Mouse (Mus musculus): ENCODE results near the gene Six3. TPM values are rescaled to one million over a fixed set of nuclear protein-coding genes. Genes with fewer than 3 reads are reported as not detected.
A peak's percentile ranks its signal among the peaks of the same experiment; 100 is the strongest.

Gene Six3
- not detected in 2 replicates for polyA plus RNA-seq (2015; fragmentation: Nextera tagmentation; extraction: Ambion mirVana)

DNA sequence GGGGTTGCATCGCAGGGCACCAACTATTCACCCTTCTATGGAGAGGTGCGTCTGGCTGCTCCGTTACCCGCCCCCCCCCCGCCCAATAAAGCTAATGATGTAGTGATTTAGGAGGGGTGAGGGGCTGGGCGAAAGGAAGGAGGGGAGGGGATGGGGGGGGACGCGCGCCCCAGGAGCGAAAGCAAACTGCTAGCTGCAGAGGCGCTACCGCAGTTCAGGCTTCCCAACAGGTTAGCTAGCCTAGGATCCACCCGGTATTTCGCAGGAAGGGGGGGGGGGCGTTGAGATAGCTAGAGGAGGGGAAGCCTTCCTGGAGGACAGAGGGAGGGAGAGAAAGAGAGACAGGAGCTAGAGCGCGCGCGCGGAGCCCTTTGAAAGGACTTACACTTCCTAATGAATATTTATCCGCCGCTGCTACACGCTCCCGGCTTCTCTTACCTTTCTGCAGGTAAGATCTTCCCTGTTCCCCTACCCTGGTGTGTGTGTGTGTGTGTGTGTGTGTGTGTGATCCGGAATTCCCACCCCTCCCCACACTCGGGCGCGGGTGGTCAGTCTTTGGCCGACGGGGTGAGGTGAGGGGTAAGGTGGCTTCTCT is at the start of gene Six3:
Six3 (plus strand) TSS at position 343 of the 595 bp plus-strand sequence.
- 4% methylated on average over 28 of the region's 30 CpGs for WGBS (ENCODE audit: insufficient replicate concordance)
- H3K9me3 ChIP-seq (replicated peaks): no peaks in the 10 kb centered on the region
- no peaks in the 10 kb centered on the region for H3K36me3 ChIP-seq
- DNase-seq (no peak), ATAC-seq (ENCODE audit: low read depth) (no peak)
- peaks cover 100% of the 10 kb centered on the region for H3K27me3 ChIP-seq
- no peak within 1 kb of the TSS for H3K4me2 ChIP-seq
- no peak within 1 kb of the TSS for H3K27ac ChIP-seq
- H3K9ac ChIP-seq: no peak within 1 kb of the TSS
- H3K4me1 ChIP-seq (replicated peaks): no peaks in the 10 kb centered on the region
- no peak within 1 kb of the TSS for H3K4me3 ChIP-seq (replicated peaks)

DNA sequence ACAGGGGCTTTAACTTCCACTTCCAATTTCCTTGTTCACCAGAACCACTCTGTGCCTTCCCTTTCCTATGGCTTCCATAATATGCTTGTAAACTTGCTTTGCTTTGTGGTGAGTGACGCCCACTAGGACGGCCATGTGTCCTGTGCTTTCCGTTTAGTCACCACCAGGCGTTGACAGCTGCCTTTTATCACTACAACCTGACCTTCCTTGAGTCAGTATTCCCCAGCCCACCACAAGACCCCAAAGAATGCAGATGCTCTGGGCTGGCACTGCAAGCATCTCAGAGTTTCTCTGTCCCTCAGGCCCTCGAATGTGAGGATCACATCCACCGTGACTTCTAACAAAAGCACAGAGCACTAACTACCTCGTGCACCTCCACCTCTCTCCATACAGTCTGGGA is 49.3 kb upstream of the Six3 start:
- Histone ChIP-seq H3K4me1 (replicated peaks) (no peaks in the 10 kb centered on the region), H3K9ac (no peak overlapping the region), H3K36me3 (no peaks in the 10 kb centered on the region), H3K4me3 (replicated peaks) (no peak overlapping the region), H3K27ac (no peak overlapping the region), H3K4me2 (no peak overlapping the region), H3K27me3 (no peaks in the 10 kb centered on the region; the same call in 1 of the 2 replicates), H3K9me3 (replicated peaks) (0 out of 2 replicates have a peak, but pooled peaks cover 3% of the 10 kb centered on the region)
- ATAC-seq (ENCODE audit: low read depth): no peak
- WGBS (ENCODE audit: insufficient replicate concordance): 40% methylated on average over 7 of the region's 7 CpGs
- DNase-seq: no peak

DNA sequence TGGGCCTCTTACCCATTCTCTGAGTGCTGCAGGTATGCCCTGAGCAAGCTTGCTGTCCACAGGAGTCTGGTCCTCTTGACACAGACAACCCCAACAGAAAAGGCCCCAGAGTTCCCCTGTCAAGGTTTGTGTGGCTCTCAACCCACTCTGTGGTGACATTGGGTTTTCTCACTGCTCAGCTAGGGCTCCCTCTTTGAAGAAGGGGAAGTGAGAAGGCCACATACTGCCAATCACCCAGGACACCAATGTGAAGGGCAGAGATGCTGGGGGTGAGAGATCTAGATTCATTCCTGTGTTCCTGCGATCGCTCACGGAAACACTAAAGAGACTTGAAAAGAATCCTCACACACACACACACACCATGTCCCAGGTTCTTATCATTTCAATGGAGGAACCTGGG is 39.4 kb upstream of the Six3 start:
- WGBS (ENCODE audit: insufficient replicate concordance): 49% methylated on average over 3 of the region's 3 CpGs
- DNase-seq (no peak), ATAC-seq (ENCODE audit: low read depth) (no peak)
- Histone ChIP-seq H3K4me2 (no peak overlapping the region), H3K27ac (no peak overlapping the region), H3K27me3 (0 out of 2 replicates have a peak, but pooled peaks cover 3% of the 10 kb centered on the region), H3K36me3 (no peaks in the 10 kb centered on the region), H3K4me1 (replicated peaks) (no peaks in the 10 kb centered on the region), H3K9me3 (replicated peaks) (no peaks in the 10 kb centered on the region), H3K9ac (no peak overlapping the region), H3K4me3 (replicated peaks) (no peak overlapping the region)

DNA sequence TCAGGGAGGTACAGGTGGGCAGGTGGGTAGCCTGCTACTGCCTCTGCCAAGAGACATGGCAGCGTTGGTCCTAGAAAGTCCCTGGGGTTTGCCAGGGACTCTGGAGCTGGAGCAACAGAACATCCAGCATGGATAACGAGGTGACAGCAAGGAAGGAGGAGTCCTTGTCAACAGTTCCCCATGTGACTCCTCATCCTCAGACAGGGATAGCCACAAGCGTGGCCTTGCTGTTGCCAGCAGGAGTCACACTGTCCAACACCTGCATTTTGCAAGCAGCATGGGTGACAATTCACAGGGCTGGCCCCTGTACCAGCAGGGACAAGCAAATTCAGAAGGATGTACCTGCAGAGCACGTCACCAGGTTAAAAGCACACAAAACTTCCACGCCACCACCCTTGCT is 35.1 kb upstream of the Six3 start:
- Histone ChIP-seq H3K4me1 (replicated peaks) (no peaks in the 10 kb centered on the region), H3K4me3 (replicated peaks) (no peak overlapping the region), H3K27me3 (0 out of 2 replicates have a peak, but pooled peaks cover 3% of the 10 kb centered on the region), H3K4me2 (no peak overlapping the region), H3K27ac (no peak overlapping the region), H3K36me3 (no peaks in the 10 kb centered on the region), H3K9ac (no peak overlapping the region), H3K9me3 (replicated peaks) (no peaks in the 10 kb centered on the region)
- DNase-seq: no peak
- no peak for ATAC-seq (ENCODE audit: low read depth)
- WGBS (ENCODE audit: insufficient replicate concordance): 51% methylated on average over 5 of the region's 5 CpGs

DNA sequence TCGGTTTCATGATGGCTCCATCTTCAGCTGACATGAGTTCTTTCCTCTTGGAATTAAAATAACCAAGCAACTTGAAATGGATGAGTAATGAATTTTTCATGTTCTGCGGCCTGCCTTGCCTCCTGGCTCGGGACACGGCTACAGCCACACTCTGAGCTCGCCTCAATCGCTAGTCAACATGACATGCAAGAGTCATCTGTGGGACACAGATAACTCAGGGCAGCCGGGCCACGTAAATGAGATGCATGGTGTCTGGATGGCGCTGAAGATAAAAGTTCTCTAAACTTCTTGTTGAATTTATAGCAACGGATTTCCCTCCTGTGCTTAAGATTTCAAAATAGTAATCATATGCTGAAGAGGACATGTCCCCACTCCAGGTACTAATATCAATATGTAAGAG is 34.1 kb upstream of the Six3 start:
- H3K4me1 ChIP-seq (replicated peaks): no peaks in the 10 kb centered on the region
- no peak overlapping the region for H3K4me3 ChIP-seq (replicated peaks)
- 39% methylated on average over 10 of the region's 10 CpGs for WGBS (ENCODE audit: insufficient replicate concordance)
- 0 out of 2 replicates have a peak, but pooled peaks cover 3% of the 10 kb centered on the region for H3K27me3 ChIP-seq
- H3K36me3 ChIP-seq: no peaks in the 10 kb centered on the region
- DNase-seq (peak; percentile 3), ATAC-seq (ENCODE audit: low read depth) (peak; percentile 79)
- no peak overlapping the region; the same call in 1 of the 2 replicates for H3K27ac ChIP-seq
- H3K9me3 ChIP-seq (replicated peaks): no peaks in the 10 kb centered on the region
- H3K9ac ChIP-seq: no peak overlapping the region
- H3K4me2 ChIP-seq: no peak overlapping the region

DNA sequence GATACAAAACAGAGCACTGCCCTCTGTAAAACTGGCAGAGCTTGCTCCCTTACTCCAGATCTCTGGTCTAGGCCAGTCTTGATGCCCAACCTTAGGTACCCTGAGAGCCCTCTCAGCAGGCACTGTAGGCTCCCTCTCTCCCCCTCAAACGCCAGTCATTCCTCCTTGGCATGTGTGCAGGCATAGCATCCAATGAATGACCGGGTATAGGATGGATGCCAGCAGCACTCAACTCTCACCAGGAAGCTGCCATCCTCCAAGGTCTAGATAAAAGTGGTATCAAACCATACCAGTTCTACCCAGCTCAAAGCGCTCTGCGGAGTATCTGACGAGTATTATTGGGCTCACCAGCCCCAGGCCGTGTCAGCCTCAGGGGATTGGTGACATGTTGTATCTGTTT is 33.2 kb upstream of the Six3 start:
- H3K9me3 ChIP-seq (replicated peaks): no peaks in the 10 kb centered on the region
- 76% methylated on average over 6 of the region's 6 CpGs for WGBS (ENCODE audit: insufficient replicate concordance)
- no peaks in the 10 kb centered on the region for H3K4me1 ChIP-seq (replicated peaks)
- no peak overlapping the region for H3K4me3 ChIP-seq (replicated peaks)
- H3K9ac ChIP-seq: no peak overlapping the region
- no peak overlapping the region for H3K27ac ChIP-seq
- no peak overlapping the region for H3K4me2 ChIP-seq
- H3K36me3 ChIP-seq: no peaks in the 10 kb centered on the region
- 0 out of 2 replicates have a peak, but pooled peaks cover 3% of the 10 kb centered on the region for H3K27me3 ChIP-seq
- no peak for DNase-seq
- peak; percentile 32; the same call in 1 of the 2 replicates for ATAC-seq (ENCODE audit: low read depth)

DNA sequence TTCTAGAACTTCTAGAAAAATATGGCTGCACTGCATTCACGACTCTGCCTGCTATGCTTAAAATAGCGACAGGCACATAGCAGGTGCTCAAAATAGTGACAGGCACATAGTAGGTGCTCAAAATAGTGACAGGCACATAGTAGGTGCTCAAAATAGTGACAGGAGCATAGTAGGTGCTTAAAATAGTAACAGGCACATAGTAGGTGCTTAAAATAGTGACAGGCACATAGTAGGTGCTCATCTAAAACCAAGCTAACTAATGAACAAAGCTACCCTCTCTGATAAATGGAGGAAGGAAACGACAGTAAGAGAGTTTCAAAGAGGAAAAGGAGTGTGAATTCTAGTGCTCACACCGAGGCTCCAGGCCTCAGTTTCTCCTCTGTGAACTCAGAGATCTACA is 29.2 kb upstream of the Six3 start:
- 70% methylated on average over 4 of the region's 4 CpGs for WGBS (ENCODE audit: insufficient replicate concordance)
- no peaks in the 10 kb centered on the region for H3K27me3 ChIP-seq
- no peak for ATAC-seq (ENCODE audit: low read depth)

DNA sequence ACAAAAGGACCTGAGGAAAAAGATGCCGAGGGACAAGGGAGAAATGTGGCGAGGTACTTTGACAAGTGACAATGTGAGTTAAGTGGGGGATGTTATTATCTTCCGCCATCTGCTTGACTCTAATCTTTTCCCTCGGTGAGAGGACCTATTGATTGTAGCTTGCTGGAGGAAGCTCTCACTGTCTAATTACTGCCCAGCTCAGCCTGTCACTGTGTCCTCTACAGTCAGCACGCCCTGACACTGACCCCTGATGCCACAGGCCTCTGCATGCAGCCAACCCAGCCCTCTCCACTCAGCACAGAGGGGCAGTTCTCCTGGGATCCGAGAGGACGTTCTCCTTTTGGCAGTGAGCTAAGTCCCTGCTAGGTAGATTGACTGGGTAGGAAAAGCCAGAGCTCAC is 28.8 kb upstream of the Six3 start:
- ATAC-seq (ENCODE audit: low read depth) (no peak), DNase-seq (no peak)
- no peak overlapping the region for H3K9ac ChIP-seq
- 47% methylated on average over 7 of the region's 7 CpGs for WGBS (ENCODE audit: insufficient replicate concordance)
- H3K36me3 ChIP-seq: no peaks in the 10 kb centered on the region
- H3K27me3 ChIP-seq: no peaks in the 10 kb centered on the region
- no peak overlapping the region for H3K4me3 ChIP-seq (replicated peaks)
- H3K4me1 ChIP-seq (replicated peaks): no peaks in the 10 kb centered on the region
- H3K4me2 ChIP-seq: no peak overlapping the region
- no peak overlapping the region for H3K27ac ChIP-seq
- no peaks in the 10 kb centered on the region for H3K9me3 ChIP-seq (replicated peaks)

More for the DNA sequence above, 29.2 kb upstream of the Six3 start:
- H3K36me3 ChIP-seq: no peaks in the 10 kb centered on the region
- no peak for DNase-seq
- H3K4me2 ChIP-seq: no peak overlapping the region
- H3K4me1 ChIP-seq (replicated peaks): no peaks in the 10 kb centered on the region
- H3K4me3 ChIP-seq (replicated peaks): no peak overlapping the region
- H3K9ac ChIP-seq: no peak overlapping the region
- no peak overlapping the region for H3K27ac ChIP-seq
- H3K9me3 ChIP-seq (replicated peaks): no peaks in the 10 kb centered on the region

DNA sequence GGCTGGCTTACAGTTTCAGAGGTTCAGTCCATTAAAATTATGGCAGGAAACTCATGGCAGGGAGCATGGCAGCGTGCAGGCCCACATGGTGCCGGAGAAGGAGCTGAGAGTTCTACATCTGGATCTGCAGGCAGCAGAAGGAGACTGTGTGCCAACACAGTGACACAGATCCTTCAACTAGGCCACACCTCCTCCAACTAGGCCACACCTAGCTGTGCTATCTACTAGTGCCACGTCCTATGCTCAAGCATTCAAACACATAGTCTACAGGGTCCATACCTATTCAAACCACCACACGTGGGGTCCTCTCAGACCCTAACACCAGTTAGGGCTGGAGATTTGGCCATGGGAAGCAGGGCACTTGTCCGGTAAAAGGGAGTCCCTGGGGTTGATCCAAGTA is 27.6 kb upstream of the Six3 start:
- 59% methylated on average over 5 of the region's 5 CpGs for WGBS (ENCODE audit: insufficient replicate concordance)
- no peak overlapping the region for H3K4me2 ChIP-seq
- no peak overlapping the region for H3K9ac ChIP-seq
- H3K27me3 ChIP-seq: no peaks in the 10 kb centered on the region
- no peaks in the 10 kb centered on the region for H3K4me1 ChIP-seq (replicated peaks)
- DNase-seq (no peak), ATAC-seq (ENCODE audit: low read depth) (peak; percentile 88)
- no peaks in the 10 kb centered on the region for H3K36me3 ChIP-seq
- H3K27ac ChIP-seq: no peak overlapping the region
- no peak overlapping the region for H3K4me3 ChIP-seq (replicated peaks)
- H3K9me3 ChIP-seq (replicated peaks): no peaks in the 10 kb centered on the region

DNA sequence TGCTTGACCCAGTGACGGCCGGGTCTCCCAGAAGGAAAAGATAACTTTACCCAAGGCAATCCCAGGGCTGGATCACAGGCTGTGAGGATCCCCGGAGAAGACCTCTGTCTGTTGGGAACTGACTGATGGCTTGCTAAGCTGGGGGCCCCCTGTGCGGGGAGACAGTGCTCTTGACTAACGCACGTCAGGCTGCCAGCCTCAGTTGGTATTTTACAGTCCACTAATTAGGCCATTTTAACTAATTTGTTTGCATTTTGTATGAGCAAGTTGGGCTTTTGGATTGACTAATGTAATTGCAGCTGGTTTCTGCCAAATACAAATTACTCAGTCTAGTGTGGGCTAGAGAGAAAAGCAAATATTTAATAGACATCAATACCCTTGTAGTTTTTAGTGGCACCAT is 21.4 kb upstream of the Six3 start:
- no peaks in the 10 kb centered on the region for H3K9me3 ChIP-seq (replicated peaks)
- DNase-seq (no peak), ATAC-seq (ENCODE audit: low read depth) (no peak)
- H3K9ac ChIP-seq: no peak overlapping the region
- peaks cover 3% of the 10 kb centered on the region; the same call in 1 of the 2 replicates for H3K27me3 ChIP-seq
- no peak overlapping the region for H3K27ac ChIP-seq
- no peak overlapping the region for H3K4me3 ChIP-seq (replicated peaks)
- H3K36me3 ChIP-seq: no peaks in the 10 kb centered on the region
- no peak overlapping the region for H3K4me2 ChIP-seq
- no peaks in the 10 kb centered on the region for H3K4me1 ChIP-seq (replicated peaks)
- 72% methylated on average over 6 of the region's 6 CpGs for WGBS (ENCODE audit: insufficient replicate concordance)

DNA sequence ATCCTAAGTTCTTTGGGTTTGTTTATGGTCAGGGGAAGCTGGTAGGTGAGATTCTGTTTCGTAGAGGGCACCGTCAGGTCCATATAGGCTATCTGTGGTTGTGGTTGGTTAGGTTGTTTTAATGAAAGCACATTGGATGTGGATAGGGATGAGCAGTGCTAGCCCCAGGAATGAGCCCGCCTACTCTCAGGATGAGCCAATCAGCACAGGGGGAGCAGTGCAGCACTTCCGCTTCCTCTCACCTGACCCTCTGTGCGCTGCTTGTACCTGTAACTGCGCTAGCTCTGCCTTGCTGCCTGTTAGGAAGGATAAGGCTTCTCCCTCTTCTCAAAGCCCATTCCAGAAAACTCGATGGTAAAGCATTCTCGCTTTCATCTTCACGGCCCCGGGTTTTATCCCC is 17.6 kb upstream of the Six3 start:
- H3K4me1 ChIP-seq (replicated peaks): no peaks in the 10 kb centered on the region
- H3K4me3 ChIP-seq (replicated peaks): no peak overlapping the region
- no peak for ATAC-seq (ENCODE audit: low read depth)
- WGBS (ENCODE audit: insufficient replicate concordance): 51% methylated on average over 10 of the region's 10 CpGs
- H3K36me3 ChIP-seq: no peaks in the 10 kb centered on the region
- peaks cover 3% of the 10 kb centered on the region; the same call in 1 of the 2 replicates for H3K27me3 ChIP-seq
- DNase-seq: no peak
- H3K4me2 ChIP-seq: no peak overlapping the region
- H3K9ac ChIP-seq: no peak overlapping the region
- no peaks in the 10 kb centered on the region for H3K9me3 ChIP-seq (replicated peaks)
- no peak overlapping the region for H3K27ac ChIP-seq

DNA sequence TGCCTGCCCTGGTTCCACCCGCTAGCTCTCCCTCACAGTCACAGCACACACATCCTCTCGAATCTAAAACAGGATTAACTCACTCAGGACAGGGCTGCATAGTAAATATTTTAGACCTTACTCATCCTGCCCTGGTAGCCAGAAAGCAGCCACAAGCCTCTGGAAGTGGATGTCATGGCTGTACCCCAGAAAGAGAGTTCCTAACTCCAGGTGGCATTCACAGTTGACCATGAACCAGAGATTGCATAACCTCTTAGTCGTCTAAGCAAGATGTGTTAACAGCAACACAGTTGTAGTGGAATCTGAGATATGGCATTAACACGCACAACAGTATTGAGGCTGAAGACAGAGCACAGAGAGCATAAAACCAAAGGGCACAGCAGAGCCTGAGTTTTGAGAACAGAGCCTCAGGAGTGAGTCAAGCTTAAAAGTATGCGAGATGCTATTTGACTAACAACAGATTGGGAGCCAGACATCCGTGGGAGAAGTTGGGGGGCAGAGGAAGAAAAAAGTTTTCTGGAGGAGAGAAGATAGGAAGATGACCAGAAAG is 17.0 kb upstream of the Six3 start:
- H3K27ac ChIP-seq: no peak overlapping the region
- ATAC-seq (ENCODE audit: low read depth) (no peak), DNase-seq (no peak)
- no peak overlapping the region for H3K4me3 ChIP-seq (replicated peaks)
- 37% methylated on average over 6 of the region's 6 CpGs for WGBS (ENCODE audit: insufficient replicate concordance)
- H3K27me3 ChIP-seq: peaks cover 3% of the 10 kb centered on the region; the same call in 1 of the 2 replicates
- H3K4me1 ChIP-seq (replicated peaks): no peaks in the 10 kb centered on the region
- no peak overlapping the region for H3K9ac ChIP-seq
- H3K36me3 ChIP-seq: no peaks in the 10 kb centered on the region
- no peak overlapping the region for H3K4me2 ChIP-seq
- H3K9me3 ChIP-seq (replicated peaks): no peaks in the 10 kb centered on the region

All from liver, embryonic 13.5 days (tissue).